Mouse (Mus musculus): Measurements from ENCODE around the gene Snn. TPM values are rescaled to one million over a fixed set of nuclear protein-coding genes. Genes with fewer than 3 reads are reported as not detected.
"Not testable (repeated sequence)": the region's sequence is repeated elsewhere in the genome, so short reads cannot be mapped to it uniquely, and the experiment has no call there.

Gene Snn
- 50.4 and 52.4 TPM in 2 replicates for polyA plus RNA-seq (2014; fragmentation: Nextera tagmentation; extraction: Ambion mirVana)

DNA sequence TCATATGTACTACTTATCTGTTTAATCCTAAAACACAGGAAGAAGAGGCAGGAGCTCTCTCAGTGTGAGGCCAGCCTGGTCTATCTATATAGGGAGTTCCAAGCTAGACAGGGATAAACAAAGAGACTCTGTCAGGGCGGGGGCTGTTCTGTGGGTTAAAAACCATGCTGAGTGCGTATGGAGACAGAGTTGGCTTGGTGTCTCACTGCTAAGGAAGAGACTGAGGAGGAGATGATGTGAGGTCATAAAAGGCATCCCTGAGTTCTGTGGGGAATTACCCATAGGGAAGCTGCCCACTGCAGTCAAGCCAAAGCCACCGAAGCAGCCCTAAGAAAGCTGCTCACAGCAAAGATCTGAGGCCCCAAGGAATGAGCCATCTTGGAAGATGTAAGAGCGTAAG lies at the start of gene Snn:
Snn (plus strand) TSS at position 301 of the 400 bp plus-strand sequence.
- no peak within 1 kb of the TSS for H3K9ac ChIP-seq (ENCODE audit: low read length)
- H3K4me3 ChIP-seq (ENCODE audit: control insufficient read depth in 1 of 2, insufficient read depth in 1 of 2, low read depth in 1 of 2, low read length in 2 of 2), result no peak within 1 kb of the TSS
- H3K27me3 ChIP-seq (ENCODE audit: control insufficient read depth, insufficient read depth, low read length), result no peaks in the 10 kb centered on the region
- no peaks in the 10 kb centered on the region for H3K36me3 ChIP-seq (ENCODE audit: control insufficient read depth, insufficient read depth, low read length)
- H3K9me3 ChIP-seq (ENCODE audit: control insufficient read depth, low read length), result no peaks in the 10 kb centered on the region
- no peak within 1 kb of the TSS for H3K4me2 ChIP-seq (ENCODE audit: low read length)
- peaks cover 22 to 37% of the 10 kb centered on the region in 2 experiments for H3K4me1 ChIP-seq (ENCODE audit: control insufficient read depth in 2 of 2, insufficient read depth in 2 of 2, low read length in 2 of 2)
- 84% methylated on average over 4 of the region's 4 CpGs for WGBS
- no peak for ATAC-seq (ENCODE audit: insufficient number of reproducible peaks, insufficient read depth, low FRiP score, low read depth)
- H3K27ac ChIP-seq (replicated peaks in 1 of 2; ENCODE audit: control insufficient read depth in 1 of 2, insufficient read depth in 1 of 2, low read depth in 2 of 2, low read length in 2 of 2), result no peak within 1 kb of the TSS

DNA sequence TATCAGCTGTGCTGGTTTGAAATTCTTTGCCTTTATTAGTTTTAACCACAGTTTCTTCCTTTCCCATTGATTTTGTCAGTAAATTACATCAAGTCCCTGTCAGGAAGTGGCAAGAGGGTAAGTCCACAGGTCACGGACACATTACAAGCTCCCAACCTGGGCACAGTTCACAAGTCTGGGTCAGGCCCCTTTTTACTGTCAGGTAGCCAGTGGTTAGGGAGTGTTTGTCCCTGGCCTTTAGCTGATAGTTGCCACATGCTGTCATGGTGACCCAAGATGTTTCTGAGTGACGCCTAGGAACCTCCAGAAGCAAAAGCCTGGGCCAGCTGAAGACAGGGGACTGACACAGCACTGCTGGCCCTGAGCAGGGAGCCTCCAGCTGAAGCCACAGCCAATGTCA lies 49.5 kb upstream of the Snn start:
- Histone ChIP-seq H3K4me2 (ENCODE audit: low read length) (no peak overlapping the region), H3K9me3 (ENCODE audit: control insufficient read depth, low read length) (no peaks in the 10 kb centered on the region), H3K4me3 (ENCODE audit: control insufficient read depth in 1 of 2, insufficient read depth in 1 of 2, low read depth in 1 of 2, low read length in 2 of 2) (no peak overlapping the region), H3K9ac (ENCODE audit: low read length) (no peak overlapping the region), H3K27me3 (ENCODE audit: control insufficient read depth, insufficient read depth, low read length) (no peaks in the 10 kb centered on the region), H3K27ac (replicated peaks in 1 of 2; ENCODE audit: control insufficient read depth in 1 of 2, insufficient read depth in 1 of 2, low read depth in 2 of 2, low read length in 2 of 2) (no peak overlapping the region), H3K4me1 (ENCODE audit: control insufficient read depth in 2 of 2, insufficient read depth in 2 of 2, low read length in 2 of 2) (peaks cover 34 to 38% of the 10 kb centered on the region in 2 experiments), H3K36me3 (ENCODE audit: control insufficient read depth, insufficient read depth, low read length) (no peaks in the 10 kb centered on the region)
- WGBS, result 89% methylated on average over 2 of the region's 2 CpGs
- ATAC-seq (ENCODE audit: insufficient number of reproducible peaks, insufficient read depth, low FRiP score, low read depth), result no peak

DNA sequence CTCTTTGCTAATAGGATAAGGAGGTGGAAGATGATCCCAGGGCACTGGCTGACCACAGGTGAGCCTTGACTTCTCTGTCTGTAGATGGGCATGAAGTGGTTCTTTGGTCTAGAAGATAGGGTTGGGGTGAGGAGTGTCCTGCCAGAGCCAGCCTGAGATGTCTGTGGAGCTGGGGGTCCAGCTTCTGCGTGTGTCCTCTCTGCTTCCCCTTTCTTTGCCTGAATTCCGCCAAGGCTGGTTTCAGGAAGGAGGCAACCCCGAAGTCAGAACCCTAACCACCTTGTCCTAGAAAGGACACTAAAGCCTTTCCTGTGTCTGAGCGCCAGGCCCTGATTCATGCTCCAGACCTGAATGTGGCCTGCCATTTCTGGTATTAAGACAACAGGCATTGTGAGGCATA lies 48.8 kb upstream of the Snn start:
- Histone ChIP-seq H3K4me2 (ENCODE audit: low read length) (no peak overlapping the region), H3K4me1 (ENCODE audit: control insufficient read depth in 2 of 2, insufficient read depth in 2 of 2, low read length in 2 of 2) (peaks cover 37 to 38% of the 10 kb centered on the region in 2 experiments), H3K27me3 (ENCODE audit: control insufficient read depth, insufficient read depth, low read length) (no peaks in the 10 kb centered on the region), H3K9ac (ENCODE audit: low read length) (no peak overlapping the region), H3K4me3 (ENCODE audit: control insufficient read depth in 1 of 2, insufficient read depth in 1 of 2, low read depth in 1 of 2, low read length in 2 of 2) (no peak overlapping the region), H3K27ac (replicated peaks in 1 of 2; ENCODE audit: control insufficient read depth in 1 of 2, insufficient read depth in 1 of 2, low read depth in 2 of 2, low read length in 2 of 2) (peak overlapping the region; percentile 69 to 81), H3K36me3 (ENCODE audit: control insufficient read depth, insufficient read depth, low read length) (no peaks in the 10 kb centered on the region), H3K9me3 (ENCODE audit: control insufficient read depth, low read length) (no peaks in the 10 kb centered on the region)
- ATAC-seq (ENCODE audit: insufficient number of reproducible peaks, insufficient read depth, low FRiP score, low read depth), result no peak
- 85% methylated on average over 4 of the region's 4 CpGs for WGBS

DNA sequence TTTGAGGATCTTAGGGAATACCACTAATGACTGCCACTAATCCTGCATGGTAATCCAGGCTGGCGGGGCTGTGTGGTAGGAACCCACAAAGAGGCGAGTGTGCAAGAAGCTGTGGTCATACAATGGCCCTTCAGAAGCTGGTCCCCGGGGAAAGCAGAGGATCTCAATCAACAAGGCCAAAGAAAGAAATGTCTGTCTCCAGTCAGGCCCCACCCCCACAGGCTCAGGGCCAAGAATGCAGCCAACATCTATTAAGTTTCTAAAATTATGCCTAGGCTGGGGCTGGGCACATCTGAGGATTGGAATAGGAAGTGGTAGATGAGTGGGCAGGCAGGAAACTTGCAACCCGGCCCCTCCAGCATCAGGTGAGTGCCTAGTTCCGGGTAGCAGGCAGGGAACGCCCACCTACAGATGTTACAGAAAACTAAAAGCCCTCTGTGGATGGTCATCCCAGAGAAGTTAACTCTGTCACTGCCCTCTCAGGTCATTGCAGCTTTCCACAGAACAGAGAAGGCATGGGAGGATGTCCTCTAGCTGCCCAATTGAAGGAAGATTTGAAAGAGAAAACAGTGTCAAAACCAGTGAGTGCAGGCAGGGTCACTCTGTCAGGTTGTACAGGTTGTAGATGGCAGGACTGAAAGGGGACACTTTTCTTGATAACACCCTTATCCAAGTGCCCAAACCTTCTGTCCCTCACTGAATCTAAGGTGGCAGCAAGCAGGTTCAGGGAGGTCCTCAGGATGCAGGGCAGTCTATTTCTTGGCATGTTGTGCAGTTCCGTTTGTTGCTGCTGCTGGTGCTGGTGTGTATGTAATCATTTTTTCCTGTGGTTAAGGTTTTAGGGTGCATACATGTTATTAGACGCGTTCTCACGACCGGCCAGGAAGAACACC lies 47.9 kb upstream of the Snn start:
- no peaks in the 10 kb centered on the region for H3K27me3 ChIP-seq (ENCODE audit: control insufficient read depth, insufficient read depth, low read length)
- no peaks in the 10 kb centered on the region for H3K36me3 ChIP-seq (ENCODE audit: control insufficient read depth, insufficient read depth, low read length)
- H3K4me2 ChIP-seq (ENCODE audit: low read length), result peak overlapping the region; percentile 3
- peak; percentile 38; the same call in 1 of the 2 replicates for ATAC-seq (ENCODE audit: insufficient number of reproducible peaks, insufficient read depth, low FRiP score, low read depth)
- no peak overlapping the region for H3K9ac ChIP-seq (ENCODE audit: low read length)
- H3K4me3 ChIP-seq (ENCODE audit: control insufficient read depth in 1 of 2, insufficient read depth in 1 of 2, low read depth in 1 of 2, low read length in 2 of 2), result no peak overlapping the region
- H3K9me3 ChIP-seq (ENCODE audit: control insufficient read depth, low read length), result no peaks in the 10 kb centered on the region
- WGBS, result 47% methylated on average over 11 of the region's 11 CpGs
- H3K27ac ChIP-seq (replicated peaks in 1 of 2; ENCODE audit: control insufficient read depth in 1 of 2, insufficient read depth in 1 of 2, low read depth in 2 of 2, low read length in 2 of 2), result peak overlapping the region; percentile 69 to 81
- peaks cover 34 to 35% of the 10 kb centered on the region in 2 experiments for H3K4me1 ChIP-seq (ENCODE audit: control insufficient read depth in 2 of 2, insufficient read depth in 2 of 2, low read length in 2 of 2)

DNA sequence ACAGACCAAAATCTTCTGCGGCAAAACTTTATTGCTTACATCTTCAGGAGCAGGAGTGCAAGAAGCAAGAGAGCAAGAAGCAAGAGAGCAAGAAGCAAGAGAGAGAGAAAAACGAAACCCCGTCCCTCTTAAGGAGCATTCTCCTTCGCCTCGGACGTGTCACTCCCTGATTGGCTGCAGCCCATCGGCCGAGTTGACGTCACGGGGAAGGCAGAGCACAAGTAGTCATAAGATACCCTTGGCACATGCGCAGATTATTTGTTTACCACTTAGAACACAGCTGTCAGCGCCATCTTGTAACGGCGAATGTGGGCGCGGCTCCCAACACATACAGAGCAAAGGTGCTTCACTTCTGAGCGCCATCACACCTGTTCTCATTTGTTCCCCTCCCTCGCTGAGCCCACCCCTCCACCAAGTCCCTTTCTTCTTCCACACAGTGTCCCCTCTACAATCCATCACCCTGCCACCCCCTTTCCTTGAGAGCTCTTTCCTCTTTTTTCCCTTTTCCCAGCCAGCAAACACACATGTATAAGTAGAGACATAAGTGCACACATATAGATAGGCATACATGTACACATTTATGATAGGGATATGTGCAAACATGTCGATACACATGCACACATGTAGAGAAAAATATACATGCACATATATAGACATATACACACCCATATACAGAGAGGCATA lies 47.1 kb upstream of the Snn start:
- H3K4me1 ChIP-seq (ENCODE audit: control insufficient read depth in 2 of 2, insufficient read depth in 2 of 2, low read length in 2 of 2), result peaks cover 31 to 34% of the 10 kb centered on the region in 2 experiments
- H3K9me3 ChIP-seq (ENCODE audit: control insufficient read depth, low read length); H3K9ac ChIP-seq (ENCODE audit: low read length); H3K4me2 ChIP-seq (ENCODE audit: low read length); ATAC-seq (ENCODE audit: insufficient number of reproducible peaks, insufficient read depth, low FRiP score, low read depth); H3K4me3 ChIP-seq (ENCODE audit: control insufficient read depth in 1 of 2, insufficient read depth in 1 of 2, low read depth in 1 of 2, low read length in 2 of 2); H3K27ac ChIP-seq (replicated peaks in 1 of 2; ENCODE audit: control insufficient read depth in 1 of 2, insufficient read depth in 1 of 2, low read depth in 2 of 2, low read length in 2 of 2); H3K36me3 ChIP-seq (ENCODE audit: control insufficient read depth, insufficient read depth, low read length); H3K27me3 ChIP-seq (ENCODE audit: control insufficient read depth, insufficient read depth, low read length): not testable (repeated sequence)
- WGBS, result 94% methylated on average over 11 of the region's 19 CpGs

DNA sequence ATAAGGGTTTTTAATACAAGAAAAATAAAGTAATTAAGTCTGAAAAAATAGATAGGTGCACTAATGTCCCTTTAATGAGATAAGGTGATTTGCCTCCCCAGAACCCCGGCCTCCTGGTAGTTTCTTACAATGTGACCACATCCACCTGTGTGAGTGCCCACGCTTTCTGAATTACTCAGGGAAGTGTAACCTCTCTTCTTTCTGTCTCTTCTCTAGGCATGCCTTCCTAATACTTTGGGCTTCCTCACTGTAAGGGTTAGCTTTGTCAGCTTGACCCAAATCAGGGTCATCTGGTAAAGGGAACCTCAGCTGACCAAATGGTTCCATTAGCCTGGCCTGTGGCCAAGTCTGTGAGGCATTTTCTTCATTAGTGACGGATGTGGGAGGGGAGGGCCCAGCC lies 46.3 kb upstream of the Snn start:
- Histone ChIP-seq H3K36me3 (ENCODE audit: control insufficient read depth, insufficient read depth, low read length) (no peaks in the 10 kb centered on the region), H3K4me1 (ENCODE audit: control insufficient read depth in 2 of 2, insufficient read depth in 2 of 2, low read length in 2 of 2) (peaks cover 27 to 30% of the 10 kb centered on the region in 2 experiments), H3K27me3 (ENCODE audit: control insufficient read depth, insufficient read depth, low read length) (no peaks in the 10 kb centered on the region), H3K4me3 (ENCODE audit: control insufficient read depth in 1 of 2, insufficient read depth in 1 of 2, low read depth in 1 of 2, low read length in 2 of 2) (no peak overlapping the region), H3K9ac (ENCODE audit: low read length) (no peak overlapping the region), H3K9me3 (ENCODE audit: control insufficient read depth, low read length) (no peaks in the 10 kb centered on the region), H3K27ac (replicated peaks in 1 of 2; ENCODE audit: control insufficient read depth in 1 of 2, insufficient read depth in 1 of 2, low read depth in 2 of 2, low read length in 2 of 2) (no peak overlapping the region), H3K4me2 (ENCODE audit: low read length) (no peak overlapping the region)
- no peak for ATAC-seq (ENCODE audit: insufficient number of reproducible peaks, insufficient read depth, low FRiP score, low read depth)
- WGBS, result 80% methylated on average over 3 of the region's 3 CpGs

DNA sequence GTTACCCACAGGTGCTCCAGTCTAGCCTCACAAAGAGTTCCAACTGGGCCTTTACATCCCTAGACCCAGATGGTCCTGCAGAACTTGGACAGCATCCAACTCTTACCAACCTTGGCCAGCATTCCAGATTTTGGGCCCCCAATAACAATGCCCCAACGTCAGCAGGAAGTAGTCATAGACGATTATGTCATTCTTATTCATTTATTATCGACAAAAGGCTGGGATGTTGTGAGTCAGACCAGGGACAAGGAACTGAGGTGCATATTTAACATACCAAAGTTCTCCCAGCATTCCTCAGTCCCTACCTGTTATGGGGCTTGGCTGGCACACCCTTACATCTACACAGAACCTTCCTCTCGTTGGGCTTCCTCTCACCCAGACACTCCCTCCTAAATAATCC lies 44.4 kb upstream of the Snn start:
- no peak overlapping the region for H3K4me2 ChIP-seq (ENCODE audit: low read length)
- 48% methylated on average over 4 of the region's 4 CpGs for WGBS
- no peak for ATAC-seq (ENCODE audit: insufficient number of reproducible peaks, insufficient read depth, low FRiP score, low read depth)
- no peak overlapping the region for H3K4me3 ChIP-seq (ENCODE audit: control insufficient read depth in 1 of 2, insufficient read depth in 1 of 2, low read depth in 1 of 2, low read length in 2 of 2)
- H3K27me3 ChIP-seq (ENCODE audit: control insufficient read depth, insufficient read depth, low read length), result no peaks in the 10 kb centered on the region
- H3K36me3 ChIP-seq (ENCODE audit: control insufficient read depth, insufficient read depth, low read length), result no peaks in the 10 kb centered on the region
- no peak overlapping the region for H3K27ac ChIP-seq (replicated peaks in 1 of 2; ENCODE audit: control insufficient read depth in 1 of 2, insufficient read depth in 1 of 2, low read depth in 2 of 2, low read length in 2 of 2)
- H3K9ac ChIP-seq (ENCODE audit: low read length), result no peak overlapping the region
- no peaks in the 10 kb centered on the region for H3K9me3 ChIP-seq (ENCODE audit: control insufficient read depth, low read length)
- H3K4me1 ChIP-seq (ENCODE audit: control insufficient read depth in 2 of 2, insufficient read depth in 2 of 2, low read length in 2 of 2), result peaks cover 21 to 30% of the 10 kb centered on the region in 2 experiments
